Mouse (Mus musculus): ENCODE measurements around the gene Epor. TPM values are rescaled to one million over a fixed set of nuclear protein-coding genes. Genes with fewer than 3 reads are reported as not detected.

Gene Epor
- polyA plus RNA-seq, 1 experiment from 2014 or later, result 6.3 TPM

DNA sequence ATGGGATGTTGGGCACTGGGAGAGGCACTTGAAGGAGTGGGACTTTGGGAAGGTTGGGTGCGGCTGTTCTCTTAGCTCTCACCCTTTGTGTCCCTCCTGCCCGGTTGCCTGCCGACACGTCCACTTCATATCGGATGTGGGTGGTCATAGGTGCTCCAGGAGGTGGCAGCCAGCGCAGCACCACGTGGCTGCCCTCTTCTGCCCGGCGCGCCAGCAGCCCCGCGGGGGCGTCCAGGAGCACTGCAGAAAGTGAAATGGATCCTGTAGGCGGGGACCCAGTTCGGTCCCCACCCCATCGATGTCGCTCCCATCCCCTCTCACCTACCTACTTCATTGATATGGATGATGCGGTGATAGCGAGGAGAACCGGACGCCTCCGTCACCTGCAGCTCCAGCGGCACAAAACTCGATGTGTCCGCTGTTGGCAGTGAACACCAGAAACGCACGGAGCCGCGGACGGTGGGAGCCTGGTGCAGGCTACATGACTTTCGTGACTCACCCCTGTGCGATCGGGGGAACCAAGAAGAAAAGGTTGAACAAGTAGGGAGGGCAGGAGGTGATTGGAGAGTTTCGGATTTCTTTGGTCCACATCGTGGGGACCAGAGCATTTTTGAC lies 1.8 kb downstream of the Epor start:
- Histone ChIP-seq H3K27ac (no peak overlapping the region), H3K36me3 (peaks cover 5% of the 10 kb centered on the region; the same call in 1 of the 2 replicates), H3K9me3 (no peaks in the 10 kb centered on the region), H3K4me2 (replicated peaks) (peak overlapping the region; percentile 91), H3K27me3 (peaks cover 61% of the 10 kb centered on the region), H3K4me1 (peaks cover 38% of the 10 kb centered on the region), H3K4me3 (peak overlapping the region; percentile 45), H3K9ac (no peak overlapping the region)
- ATAC-seq (ENCODE audit: low FRiP score, low read depth), result no peak
- WGBS, result 1% methylated on average over 35 of the region's 35 CpGs

GRCm38 (mm10) chr9:21960558-21961208 lies 2.6 kb downstream of the Epor start:
- ATAC-seq (ENCODE audit: low FRiP score, low read depth), result no peak
- H3K4me3 ChIP-seq, result peak overlapping the region; percentile 45; the same call in 1 of the 2 replicates
- H3K27ac ChIP-seq, result no peak overlapping the region
- H3K4me2 ChIP-seq (replicated peaks), result peak overlapping the region; percentile 91
- peaks cover 5% of the 10 kb centered on the region; the same call in 1 of the 2 replicates for H3K36me3 ChIP-seq
- peaks cover 61% of the 10 kb centered on the region for H3K27me3 ChIP-seq
- no peaks in the 10 kb centered on the region for H3K9me3 ChIP-seq
- H3K4me1 ChIP-seq, result peaks cover 41% of the 10 kb centered on the region
- WGBS, result 9% methylated on average over 26 of the region's 26 CpGs
- H3K9ac ChIP-seq, result no peak overlapping the region

- no peaks in the 10 kb centered on the region for H3K9me3 ChIP-seq
- H3K27me3 ChIP-seq, result peaks cover 61% of the 10 kb centered on the region
- H3K4me3 ChIP-seq, result peak overlapping the region; percentile 45; the same call in 1 of the 2 replicates
- H3K27ac ChIP-seq, result no peak overlapping the region
- H3K36me3 ChIP-seq, result peaks cover 5% of the 10 kb centered on the region; the same call in 1 of the 2 replicates
- WGBS, result 33% methylated on average over 9 of the region's 9 CpGs
- no peak for ATAC-seq (ENCODE audit: low FRiP score, low read depth)
- H3K9ac ChIP-seq, result no peak overlapping the region
- H3K4me1 ChIP-seq, result peaks cover 41% of the 10 kb centered on the region
- H3K4me2 ChIP-seq (replicated peaks), result 0 out of 2 replicates have a peak overlapping the region, but pooled peaks have one; percentile 23
Measured at GRCm38 (mm10) chr9:21960135-21960534, 3.2 kb downstream of the Epor start.

DNA sequence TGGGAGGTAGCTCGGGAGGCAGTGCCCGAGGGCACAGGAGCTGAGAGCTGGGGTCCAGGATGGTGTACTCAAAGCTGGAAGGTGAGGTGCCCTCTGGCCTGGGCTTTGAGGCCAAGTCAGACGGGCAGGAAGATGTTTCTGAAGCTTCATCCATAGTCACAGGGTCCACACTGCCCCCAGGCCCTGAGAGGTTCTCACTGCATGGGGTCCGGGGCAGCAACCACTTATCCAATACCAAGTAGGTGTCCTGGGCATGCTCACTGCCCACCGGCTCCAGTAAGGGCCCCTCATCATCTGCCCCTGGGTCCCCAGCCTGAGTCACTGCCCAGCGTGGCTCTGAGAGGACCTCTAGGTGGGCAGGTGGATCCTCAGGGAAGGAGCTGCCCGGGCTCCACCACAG lies 4.1 kb downstream of the Epor start:
- whole genome bisulfite sequencing, result 89% methylated on average over 7 of the region's 7 CpGs
- H3K27me3 ChIP-seq, result peaks cover 57% of the 10 kb centered on the region
- peaks cover 5% of the 10 kb centered on the region; the same call in 1 of the 2 replicates for H3K36me3 ChIP-seq
- no peak for ATAC-seq (ENCODE audit: low FRiP score, low read depth)
- no peak overlapping the region for H3K4me2 ChIP-seq (replicated peaks)
- no peak overlapping the region for H3K9ac ChIP-seq
- no peak overlapping the region for H3K4me3 ChIP-seq
- no peak overlapping the region for H3K27ac ChIP-seq
- no peaks in the 10 kb centered on the region for H3K9me3 ChIP-seq
- peaks cover 41% of the 10 kb centered on the region for H3K4me1 ChIP-seq

- no peaks in the 10 kb centered on the region for H3K9me3 ChIP-seq
- no peak overlapping the region for H3K4me2 ChIP-seq (replicated peaks)
- H3K9ac ChIP-seq, result no peak overlapping the region
- peaks cover 48% of the 10 kb centered on the region for H3K27me3 ChIP-seq
- no peak for ATAC-seq (ENCODE audit: low FRiP score, low read depth)
- H3K27ac ChIP-seq, result no peak overlapping the region
- WGBS, result 85% methylated on average over 5 of the region's 5 CpGs
- peaks cover 39% of the 10 kb centered on the region for H3K4me1 ChIP-seq
- H3K36me3 ChIP-seq, result peaks cover 5% of the 10 kb centered on the region; the same call in 1 of the 2 replicates
- H3K4me3 ChIP-seq, result no peak overlapping the region
Measured at GRCm38 (mm10) chr9:21958372-21958771, 4.9 kb downstream of the Epor start.

GRCm38 (mm10) chr9:21955570-21956281 lies 7.6 kb downstream of the Epor start, which contains the start of gene Swsap1:
Gene Swsap1 (plus strand): TSS chr9:21955755.
- peak within 1 kb of the TSS; percentile 67 for H3K4me3 ChIP-seq
- peak; percentile 98 for ATAC-seq (ENCODE audit: low FRiP score, low read depth)
- H3K27ac ChIP-seq, result peak within 1 kb of the TSS; percentile 85; the same call in 1 of the 2 replicates
- peaks cover 22% of the 10 kb centered on the region for H3K27me3 ChIP-seq
- WGBS, result under 1% methylated on average over 54 of the region's 54 CpGs
- H3K4me2 ChIP-seq (replicated peaks), result peak within 1 kb of the TSS; percentile 70
- H3K4me1 ChIP-seq, result peaks cover 13% of the 10 kb centered on the region
- peak within 1 kb of the TSS; percentile 78 for H3K9ac ChIP-seq
- H3K9me3 ChIP-seq, result no peaks in the 10 kb centered on the region
- peaks cover 5% of the 10 kb centered on the region; the same call in 1 of the 2 replicates for H3K36me3 ChIP-seq

- H3K9ac ChIP-seq, result peak overlapping the region; percentile 78; the same call in 1 of the 2 replicates
- WGBS, result 1% methylated on average over 18 of the region's 18 CpGs
Measured at GRCm38 (mm10) chr9:21955225-21955569, 8.1 kb downstream of the Epor start.

DNA sequence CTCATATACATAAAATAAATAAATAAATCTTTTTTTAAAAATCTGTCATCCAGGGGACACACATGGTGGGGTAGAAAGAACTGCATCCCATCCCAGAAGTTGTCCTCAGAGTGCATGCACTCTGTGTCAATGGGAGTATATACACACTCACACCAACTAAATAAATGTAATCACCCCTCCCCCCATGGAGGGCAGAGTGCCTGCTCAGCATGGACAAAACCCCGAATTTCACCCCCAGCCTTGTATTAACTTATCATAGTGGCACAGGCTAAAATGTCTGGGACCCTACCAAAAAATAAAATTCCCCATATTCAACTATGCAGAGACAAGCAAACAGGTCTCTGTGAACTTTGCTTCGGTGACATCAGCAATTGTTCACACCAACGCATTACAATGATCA lies 8.7 kb downstream of the Epor start:
- Histone ChIP-seq H3K9ac (no peak overlapping the region), H3K4me1 (peaks cover 7% of the 10 kb centered on the region), H3K36me3 (peaks cover 5% of the 10 kb centered on the region; the same call in 1 of the 2 replicates), H3K4me3 (no peak overlapping the region), H3K27ac (no peak overlapping the region), H3K4me2 (replicated peaks) (peak overlapping the region; percentile 70), H3K9me3 (no peaks in the 10 kb centered on the region), H3K27me3 (peaks cover 11% of the 10 kb centered on the region)
- no peak for ATAC-seq (ENCODE audit: low FRiP score, low read depth)
- WGBS, result 77% methylated on average over 3 of the region's 3 CpGs

More at GRCm38 (mm10) chr9:21955225-21955569, 8.1 kb downstream of the Epor start:
- Histone ChIP-seq H3K4me2 (replicated peaks) (peak overlapping the region; percentile 70), H3K36me3 (peaks cover 5% of the 10 kb centered on the region; the same call in 1 of the 2 replicates), H3K27me3 (peaks cover 16% of the 10 kb centered on the region), H3K4me1 (peaks cover 8% of the 10 kb centered on the region), H3K4me3 (peak overlapping the region; percentile 67), H3K27ac (no peak overlapping the region; the same call in 1 of the 2 replicates), H3K9me3 (no peaks in the 10 kb centered on the region)
- ATAC-seq (ENCODE audit: low FRiP score, low read depth), result peak; percentile 54

GRCm38 (mm10) chr9:21953600-21953999 lies 9.7 kb downstream of the Epor start:
- Histone ChIP-seq H3K27me3 (peaks cover 4% of the 10 kb centered on the region), H3K9ac (no peak overlapping the region), H3K9me3 (no peaks in the 10 kb centered on the region), H3K36me3 (peaks cover 5% of the 10 kb centered on the region; the same call in 1 of the 2 replicates), H3K4me1 (peaks cover 7% of the 10 kb centered on the region), H3K4me2 (replicated peaks) (no peak overlapping the region), H3K4me3 (no peak overlapping the region), H3K27ac (no peak overlapping the region)
- no peak for ATAC-seq (ENCODE audit: low FRiP score, low read depth)
- 9% methylated on average over 3 of the region's 3 CpGs for WGBS

- Histone ChIP-seq H3K27me3 (peaks cover 20% of the 10 kb centered on the region), H3K4me1 (peaks cover 11% of the 10 kb centered on the region), H3K4me3 (no peak overlapping the region), H3K9me3 (no peaks in the 10 kb centered on the region), H3K9ac (no peak overlapping the region), H3K4me2 (replicated peaks) (no peak overlapping the region), H3K27ac (no peak overlapping the region), H3K36me3 (no peaks in the 10 kb centered on the region)
- 74% methylated on average over 3 of the region's 3 CpGs for WGBS
- ATAC-seq (ENCODE audit: low FRiP score, low read depth), result no peak
Measured at GRCm38 (mm10) chr9:21951977-21952376, 11.3 kb downstream of the Epor start.

DNA sequence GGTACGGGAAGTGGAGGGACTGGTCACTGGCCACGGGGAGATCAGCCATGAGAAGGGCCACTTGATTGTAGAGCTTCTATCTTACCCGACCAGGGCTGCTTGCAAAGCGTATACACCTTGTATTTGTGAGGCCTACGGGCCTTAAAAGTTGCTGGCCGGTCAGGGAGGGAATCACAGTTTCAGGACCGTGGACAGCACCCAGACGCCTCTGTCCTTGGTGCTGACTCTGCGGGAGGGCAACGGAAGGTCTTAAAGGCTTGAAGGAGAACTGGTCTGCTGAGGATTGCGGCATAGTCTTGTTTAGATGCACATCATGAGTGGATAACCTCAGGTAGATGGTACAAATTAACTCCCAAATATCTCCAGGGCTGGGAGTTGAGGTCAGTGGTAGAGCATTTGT lies 13.0 kb downstream of the Epor start:
- H3K4me1 ChIP-seq, result peaks cover 4% of the 10 kb centered on the region
- 19% methylated on average over 11 of the region's 11 CpGs for WGBS
- H3K36me3 ChIP-seq, result no peaks in the 10 kb centered on the region
- no peak overlapping the region for H3K27ac ChIP-seq
- no peak for ATAC-seq (ENCODE audit: low FRiP score, low read depth)
- H3K4me3 ChIP-seq, result no peak overlapping the region
- no peak overlapping the region for H3K4me2 ChIP-seq (replicated peaks)
- no peak overlapping the region for H3K9ac ChIP-seq
- H3K27me3 ChIP-seq, result peaks cover 33% of the 10 kb centered on the region
- no peaks in the 10 kb centered on the region for H3K9me3 ChIP-seq

- Histone ChIP-seq H3K36me3 (no peaks in the 10 kb centered on the region), H3K9me3 (no peaks in the 10 kb centered on the region), H3K4me3 (no peak overlapping the region), H3K4me1 (peaks cover 4% of the 10 kb centered on the region), H3K9ac (no peak overlapping the region), H3K4me2 (replicated peaks) (no peak overlapping the region), H3K27me3 (peaks cover 39% of the 10 kb centered on the region), H3K27ac (no peak overlapping the region)
- ATAC-seq (ENCODE audit: low FRiP score, low read depth), result no peak
- whole genome bisulfite sequencing, result 66% methylated on average over 6 of the region's 6 CpGs
Measured at GRCm38 (mm10) chr9:21948790-21949189, 14.5 kb downstream of the Epor start.
